Mouse (Mus musculus) left cerebral cortex, adult 2 months (tissue): ENCODE results near the gene Serp2. TPM values are rescaled to one million over a fixed set of nuclear protein-coding genes. Genes with fewer than 3 reads are reported as not detected.

Experiments used
- DNase-seq, 2 experiments: peaks; one replicate each; pipeline ENCODE4 v3.0.0; 2021 to 2022; ENCODE audit warnings: low spot score in 2 of 2, mixed read lengths in 1 of 2; ENCODE audit errors: extremely low spot score in 1 of 2
- H3K27ac ChIP-seq: fragments of 200-600 bp; 2 replicates; pipeline ENCODE4 v1.8.1; 2022
- H3K4me3 ChIP-seq: fragments of 200-600 bp; 2 replicates; pipeline ENCODE4 v1.8.1; 2022
- CTCF ChIP-seq: fragments of 200-600 bp; IDR thresholded peaks from 2 replicates; pipeline ENCODE4 v1.8.1; 2022; ENCODE audit warnings: antibody characterized with exemption, mild to moderate bottlenecking, moderate library complexity
- intact Hi-C: fragments of 180-260 bp; cut with DNase I; formaldehyde crosslinking; loops from one replicate; pipeline ENCODE4 v1.15.1; 2025
- total RNA-seq, 2 experiments: library from RNA; stranded (reverse); gene quantifications; 2 replicates each; pipeline ENCODE4 v1.2.3; 2021

Serp2 gene
- total RNA-seq, 2 experiments from 2014 or later = 178 to 186 TPM

DNA sequence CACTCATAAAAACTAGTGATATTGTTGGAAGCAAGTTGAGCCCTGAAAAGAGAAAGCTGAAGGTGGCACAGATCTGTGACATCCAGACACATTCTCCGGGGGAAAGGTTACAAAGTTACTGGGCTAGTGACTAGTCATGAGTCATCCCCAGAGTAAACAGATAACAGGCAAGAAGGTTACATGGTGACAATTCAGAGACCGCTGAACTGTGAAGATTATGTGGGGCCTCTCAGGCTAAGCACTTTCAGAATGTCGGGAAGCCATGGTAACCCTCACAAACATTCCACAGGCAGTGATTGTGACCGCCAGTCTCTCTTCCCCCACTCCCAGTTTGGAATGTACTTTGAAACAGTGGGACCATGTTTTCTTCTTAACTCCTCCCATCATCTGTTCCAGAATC is 36.1 kb downstream of the Serp2 start:
- no peak overlapping the region for H3K4me3 ChIP-seq
- DNase-seq = no peak
- H3K27ac ChIP-seq = no peak overlapping the region
- no peak for TF ChIP-seq CTCF
- intact Hi-C loops = no loop called here

DNA sequence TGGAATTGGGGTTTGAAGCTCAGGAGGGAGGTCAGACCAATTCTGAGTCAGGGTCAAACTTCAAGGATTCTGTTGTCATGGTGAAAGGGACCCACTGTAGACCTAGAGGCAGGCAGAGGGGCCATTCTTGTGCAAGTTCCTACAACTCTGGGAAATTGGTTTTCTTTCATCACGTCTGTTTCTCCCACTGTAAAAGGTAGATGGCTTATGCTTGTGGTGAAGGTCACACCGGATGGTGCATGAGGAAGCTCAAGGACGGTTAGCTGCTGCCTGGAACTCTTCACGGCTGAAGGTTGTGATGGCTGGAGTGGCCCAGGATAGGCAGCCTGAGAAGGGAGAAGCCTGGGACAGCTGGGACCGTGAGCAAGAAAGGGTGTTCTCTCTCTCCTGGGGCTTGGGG is 38.5 kb downstream of the Serp2 start:
- no peak for DNase-seq
- intact Hi-C loops = no loop called here
- TF ChIP-seq CTCF = no peak
- H3K27ac ChIP-seq = no peak overlapping the region
- no peak overlapping the region for H3K4me3 ChIP-seq

DNA sequence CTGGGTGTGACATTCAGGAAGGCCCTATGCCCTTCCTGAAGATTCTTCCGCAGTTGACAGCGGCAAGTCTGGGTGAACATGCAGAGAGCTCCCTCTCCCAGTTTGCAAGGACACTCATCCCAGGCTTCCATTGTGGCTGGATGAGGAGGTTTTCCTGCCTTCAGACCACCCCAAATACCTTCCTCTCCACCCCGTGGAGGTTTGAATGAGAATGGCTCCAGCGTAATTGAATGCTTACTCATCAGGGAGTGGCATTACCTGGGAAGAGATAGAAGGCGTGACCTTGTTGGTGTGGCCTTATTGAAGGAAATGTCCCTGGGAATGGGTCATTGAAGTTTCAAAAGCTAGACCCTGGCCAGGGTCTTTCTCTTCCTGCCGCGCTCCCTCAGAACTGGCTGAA is 41.1 kb downstream of the Serp2 start:
- DNase-seq = no peak
- H3K4me3 ChIP-seq = no peak overlapping the region
- no peak overlapping the region for H3K27ac ChIP-seq
- TF ChIP-seq CTCF = no peak
- intact Hi-C loops = no loop called here

DNA sequence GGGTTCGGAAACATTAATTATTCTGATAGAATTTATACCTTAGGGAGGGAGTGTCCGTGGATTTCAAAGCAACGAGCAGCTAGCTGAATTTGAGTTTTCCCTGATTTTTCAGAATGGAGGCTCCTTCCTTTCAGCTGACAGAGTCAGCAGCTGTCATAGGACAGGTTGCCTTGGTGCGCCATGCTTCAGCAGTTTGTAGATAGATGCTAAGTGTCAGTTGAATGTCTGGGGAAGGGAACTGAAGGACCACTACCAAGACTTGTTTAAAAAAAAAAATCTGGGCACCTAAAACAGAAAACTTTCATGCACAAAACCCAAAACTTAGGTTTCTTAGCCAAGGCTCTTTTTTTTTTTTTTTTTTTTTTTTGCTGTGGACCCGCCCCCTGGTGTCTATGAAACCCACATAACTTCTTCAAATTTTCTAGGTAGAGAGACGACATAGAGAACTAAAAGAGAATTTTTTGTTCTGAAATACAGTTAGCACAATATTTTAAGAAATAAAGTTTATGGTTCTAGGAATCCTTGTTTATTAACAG is 42.6 kb downstream of the Serp2 start:
- no peak for DNase-seq
- intact Hi-C loops = no loop called here
- Histone ChIP-seq H3K27ac (no peak overlapping the region), H3K4me3 (no peak overlapping the region)
- no peak for TF ChIP-seq CTCF

DNA sequence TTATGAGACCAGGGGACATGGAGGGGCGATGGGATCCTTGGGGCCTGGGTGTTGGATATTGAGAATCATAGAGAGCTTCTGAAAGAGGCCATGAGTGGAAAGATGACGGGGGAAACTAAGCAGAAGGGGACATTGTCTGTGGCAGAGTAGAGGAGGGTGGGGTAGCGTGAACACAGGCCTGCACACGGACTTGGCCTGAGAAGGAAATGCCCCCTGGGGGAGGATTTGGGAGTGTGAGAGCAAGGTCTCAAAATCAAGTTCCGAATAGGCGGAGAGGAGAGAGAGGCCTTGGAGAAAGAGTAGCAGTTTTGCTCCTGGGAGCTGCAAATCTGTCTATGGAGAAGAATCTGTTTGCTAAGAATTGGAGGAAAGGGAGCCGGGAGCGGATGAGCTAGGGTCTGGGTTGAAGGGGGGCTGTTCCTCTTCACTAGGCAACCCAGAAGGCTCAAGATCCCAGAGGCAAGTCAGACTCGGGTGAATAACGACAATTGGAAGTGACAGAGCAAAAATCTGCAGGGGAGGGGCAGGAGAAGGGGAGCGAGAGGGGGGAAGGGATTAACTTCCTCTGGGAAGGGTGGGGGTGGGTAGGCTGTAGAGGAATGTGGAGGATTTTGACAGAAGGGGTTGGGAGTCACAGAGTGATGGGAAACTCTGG is 43.2 kb downstream of the Serp2 start:
- no peak for DNase-seq
- Histone ChIP-seq H3K27ac (no peak overlapping the region), H3K4me3 (no peak overlapping the region)
- intact Hi-C loops = no loop called here
- no peak for TF ChIP-seq CTCF

DNA sequence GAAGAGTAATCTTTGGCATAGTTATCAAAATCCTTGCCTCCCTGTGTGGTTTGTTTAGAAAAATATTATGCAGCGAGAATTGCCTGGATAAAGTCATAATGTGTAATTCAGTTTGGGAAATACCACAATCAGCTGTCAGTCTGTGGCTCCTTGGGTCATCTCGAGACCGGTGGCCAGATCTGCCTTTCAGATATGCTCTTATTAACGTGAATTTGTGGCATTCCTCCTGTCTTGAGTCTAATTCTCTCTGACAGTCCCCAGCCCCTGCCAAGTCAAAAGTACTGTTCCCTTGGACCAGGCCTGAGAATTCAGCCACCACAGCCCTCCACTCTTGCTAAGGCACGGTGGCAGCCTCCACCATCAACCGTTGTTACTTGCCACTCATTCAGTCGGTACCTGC is 44.7 kb downstream of the Serp2 start:
- Histone ChIP-seq H3K27ac (no peak overlapping the region), H3K4me3 (no peak overlapping the region)
- no peak for TF ChIP-seq CTCF
- no peak for DNase-seq
- intact Hi-C loops = no loop called here

DNA sequence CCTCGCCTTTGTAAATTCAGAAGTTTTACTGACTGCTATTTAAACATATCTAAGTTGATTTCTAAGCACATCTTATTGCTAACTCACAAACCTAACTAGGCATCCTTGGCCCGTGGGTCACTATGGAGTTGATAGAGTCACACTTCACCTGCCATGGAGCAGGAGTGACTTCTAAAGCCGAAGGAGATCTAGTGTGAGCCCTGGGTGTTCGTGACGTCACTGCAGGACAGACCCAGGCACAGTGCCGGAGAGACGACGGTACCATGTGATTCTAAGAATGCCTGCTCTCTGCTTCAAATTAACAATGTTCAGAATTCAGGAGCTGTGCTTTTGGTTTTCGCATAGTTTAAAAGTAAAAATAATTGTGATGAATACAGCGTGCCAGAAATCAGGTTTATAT is 48.0 kb downstream of the Serp2 start:
- H3K4me3 ChIP-seq = no peak overlapping the region
- intact Hi-C loops = loop anchor here (5.0 kb wide), 2 partner anchors 104 to 149 kb away; no protein-coding TSS in a partner anchor
- H3K27ac ChIP-seq = peak overlapping the region; percentile 42; the same call in 1 of the 2 replicates
- TF ChIP-seq CTCF = no peak
- no peak for DNase-seq

DNA sequence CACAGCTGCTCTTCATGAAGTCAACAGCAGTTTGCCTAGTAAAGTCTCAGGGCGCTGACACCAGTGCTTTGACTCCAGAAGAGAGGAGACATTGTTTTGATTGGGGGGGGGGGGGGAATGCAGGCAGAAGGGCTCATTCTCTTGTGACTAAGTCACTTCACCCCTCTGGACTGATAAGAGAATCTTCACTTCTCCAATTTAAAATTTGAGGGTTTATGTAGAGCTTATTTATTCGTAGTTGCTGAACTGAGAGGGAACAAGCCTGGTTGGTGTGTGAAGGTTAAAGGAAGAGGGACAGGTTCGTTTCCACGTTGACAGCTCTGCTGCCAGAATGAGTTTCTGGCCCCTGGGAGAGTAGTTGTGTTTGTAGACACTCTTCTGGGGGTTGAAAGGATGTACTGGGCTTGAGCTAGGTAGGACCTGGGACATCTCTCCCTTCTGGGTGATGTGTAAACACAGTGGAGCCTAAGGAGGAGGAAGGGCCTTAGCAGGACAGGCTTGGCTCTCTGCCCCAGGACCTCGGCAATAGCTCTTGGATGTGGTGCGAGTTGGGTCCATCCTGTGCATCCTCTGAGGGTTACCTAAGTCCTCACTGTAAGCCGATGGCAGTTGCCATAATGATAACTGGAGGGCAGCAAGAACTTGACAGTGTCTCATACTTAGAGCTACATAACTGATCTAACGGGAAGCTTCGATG is 48.7 kb downstream of the Serp2 start:
- TF ChIP-seq CTCF = no peak
- no peak overlapping the region; the same call in 1 of the 2 replicates for H3K27ac ChIP-seq
- intact Hi-C loops = loop anchor here (5.0 kb wide), 2 partner anchors 104 to 149 kb away; no protein-coding TSS in a partner anchor
- no peak for DNase-seq
- peak overlapping the region; percentile 86 for H3K4me3 ChIP-seq

DNA sequence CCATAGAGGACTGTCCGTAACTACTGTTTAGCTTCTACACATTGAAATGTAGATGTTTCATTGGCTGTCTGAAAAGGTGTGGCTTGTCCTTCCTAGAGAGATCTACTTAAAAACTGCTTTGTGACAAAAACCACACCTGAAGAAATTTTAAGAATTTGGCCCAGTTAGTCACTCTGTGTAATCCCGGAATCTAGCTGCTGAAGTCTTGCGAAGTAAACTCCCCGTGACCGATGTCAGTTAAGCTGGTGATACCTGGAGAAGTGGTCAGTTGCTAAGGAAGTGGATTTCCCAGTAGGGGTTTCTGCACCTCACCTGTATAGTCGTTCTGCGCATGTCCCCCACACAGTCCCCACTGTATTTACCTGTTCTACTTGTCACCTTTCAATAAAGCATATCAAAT is 49.3 kb downstream of the Serp2 start:
- Histone ChIP-seq H3K27ac (peak overlapping the region; percentile 98; the same call in 1 of the 2 replicates), H3K4me3 (peak overlapping the region; percentile 86)
- intact Hi-C loops = loop anchor here (5.0 kb wide), 2 partner anchors 105 to 150 kb away; no protein-coding TSS in a partner anchor
- no peak for TF ChIP-seq CTCF
- DNase-seq = no peak

DNA sequence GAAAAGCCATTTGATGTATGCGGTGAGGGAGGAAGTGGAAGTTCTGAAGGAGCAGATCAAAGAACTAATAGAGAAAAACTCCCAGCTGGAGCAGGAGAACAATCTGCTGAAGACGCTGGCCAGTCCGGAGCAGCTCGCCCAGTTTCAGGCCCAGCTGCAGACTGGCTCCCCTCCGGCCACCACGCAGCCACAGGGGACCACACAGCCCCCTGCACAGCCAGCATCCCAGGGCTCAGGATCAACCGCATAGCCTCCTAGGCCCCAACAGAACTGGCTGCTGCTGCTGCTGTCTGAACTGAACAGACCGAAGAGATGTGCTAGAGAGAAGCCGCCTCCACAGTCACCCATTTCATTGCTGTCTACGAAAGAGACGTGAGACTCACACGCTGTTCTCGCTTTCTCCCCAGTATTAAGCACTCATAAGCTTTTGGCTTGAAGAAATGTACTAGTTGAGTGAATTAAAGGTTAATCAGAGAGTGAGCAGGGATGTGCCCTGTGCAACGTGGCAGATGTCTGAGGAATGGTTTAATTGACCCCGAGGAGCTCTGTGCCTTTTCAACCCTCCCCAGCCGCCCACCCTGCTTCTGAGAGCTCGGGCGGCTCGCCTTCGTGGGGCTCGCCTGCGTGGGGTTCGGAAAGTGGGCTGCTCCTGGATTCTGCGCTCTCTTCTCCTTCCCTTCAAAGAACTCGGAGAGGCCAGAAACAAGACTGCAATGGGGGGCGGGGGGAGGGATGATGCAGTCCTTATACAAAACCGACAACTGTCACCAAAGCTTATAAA is 50.1 kb downstream of the Serp2 start:
- H3K27ac ChIP-seq = peak overlapping the region; percentile 98
- peak; percentile 38 for DNase-seq
- TF ChIP-seq CTCF = no peak
- H3K4me3 ChIP-seq = peak overlapping the region; percentile 86
- intact Hi-C loops = loop anchor here (5.0 kb wide), 2 partner anchors 106 to 151 kb away; no protein-coding TSS in a partner anchor

DNA sequence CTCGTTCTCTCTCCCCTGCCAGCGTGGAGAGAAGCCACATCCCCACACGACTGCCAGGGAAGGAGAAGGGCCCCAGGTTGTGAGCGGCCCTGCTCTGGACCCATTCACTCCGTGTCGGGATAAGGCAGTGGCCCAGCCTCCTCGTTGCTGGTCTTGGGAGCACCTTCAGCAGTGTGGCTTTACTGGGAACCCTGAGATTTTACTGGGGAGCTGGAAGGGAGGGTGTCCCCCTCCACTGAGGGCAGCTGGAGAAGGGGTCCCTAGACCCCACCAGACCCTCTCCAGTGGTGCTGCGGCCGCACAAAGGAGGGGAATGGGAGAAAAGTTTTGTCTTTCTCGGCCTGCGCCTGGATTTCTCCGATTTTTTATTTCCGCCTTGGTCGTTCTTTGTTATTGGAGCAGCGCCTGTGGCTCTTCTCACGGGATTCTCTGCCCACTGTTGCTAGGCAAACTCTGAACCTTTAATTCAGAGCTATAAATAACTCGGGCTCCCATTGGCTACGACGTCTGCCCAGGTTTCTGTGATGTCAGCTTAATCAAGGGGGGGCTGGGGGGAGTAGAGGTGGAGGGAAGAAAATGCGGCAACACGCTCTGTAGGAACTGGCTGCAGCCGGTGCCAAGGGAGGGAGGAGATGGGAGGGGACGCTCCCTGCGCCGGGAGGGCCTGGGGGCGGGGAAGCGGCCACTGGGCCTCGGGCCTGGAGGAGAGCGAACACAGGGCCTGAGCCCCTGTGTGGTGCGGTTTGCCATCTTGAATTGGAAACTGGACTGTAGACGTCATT is 51.1 kb downstream of the Serp2 start:
- peak overlapping the region; percentile 86 for H3K4me3 ChIP-seq
- intact Hi-C loops = loop anchor here (2.0 to 5.0 kb wide), 6 partner anchors 49 to 313 kb away; no protein-coding TSS in a partner anchor
- DNase-seq = peak; percentile 80
- H3K27ac ChIP-seq = peak overlapping the region; percentile 98
- TF ChIP-seq CTCF = no peak
